Mouse (Mus musculus) CH12.LX (cell line): ENCODE measurements around the gene Sirt4. TPM values are rescaled to one million over a fixed set of nuclear protein-coding genes. Genes with fewer than 3 reads are reported as not detected.

Source experiments
- DNase-seq: peaks from one replicate; pipeline ENCODE4 v3.0.0-alpha.2; 2013; ENCODE audit errors: extremely low read depth
- H3K27ac ChIP-seq: 2 replicates; pipeline ENCODE4 v1.5.1; 2012; ENCODE audit warnings: low read depth, mild to moderate bottlenecking, control low read depth, moderate library complexity; ENCODE audit not compliant: insufficient read depth
- H3K27me3 ChIP-seq: replicated peaks from 2 replicates; pipeline ENCODE3; 2012; ENCODE audit warnings: inconsistent platforms
- H3K36me3 ChIP-seq, 2 experiments: replicated peaks in 1 of 2; 2 replicates each; pipeline versions ENCODE3 to v1.6.1; 2012; ENCODE audit warnings: inconsistent platforms in 1 of 2, low read length in 1 of 2, mild to moderate bottlenecking in 1 of 2, mixed read lengths in 1 of 2, moderate library complexity in 1 of 2; ENCODE audit not compliant: control insufficient read depth in 1 of 2, insufficient read depth in 1 of 2
- H3K4me1 ChIP-seq, 2 experiments: 2 replicates each; pipeline ENCODE4 v1.6.1; 2012; ENCODE audit warnings: inconsistent platforms in 1 of 2, moderate library complexity in 1 of 2; ENCODE audit not compliant: insufficient read depth in 2 of 2, control insufficient read depth in 1 of 2
- H3K4me2 ChIP-seq: 2 replicates; pipeline ENCODE4 v1.6.1; 2012; ENCODE audit warnings: low read depth, mild to moderate bottlenecking, control low read depth; ENCODE audit not compliant: poor library complexity, insufficient read depth, severe bottlenecking
- H3K4me3 ChIP-seq, 3 experiments: fragments of 150-350 bp in 1 of 3; sonication (generic) in 1 of 3; replicated peaks in 1 of 3; 2 replicates each; pipeline versions ENCODE3 to v1.5.1; 2011 to 2012; ENCODE audit warnings: low read depth in 2 of 3, low read length in 2 of 3, mild to moderate bottlenecking in 2 of 3, moderate library complexity in 2 of 3, control low read depth in 1 of 3, improper control_type of control experiment in 1 of 3, inconsistent platforms in 1 of 3, mixed read lengths in 1 of 3; ENCODE audit not compliant: poor library complexity in 1 of 3
- H3K79me2 ChIP-seq: replicated peaks from 2 replicates; pipeline ENCODE4 v1.6.1; 2012; ENCODE audit warnings: mild to moderate bottlenecking, moderate library complexity; ENCODE audit not compliant: control insufficient read depth, poor library complexity, insufficient read depth, severe bottlenecking; ENCODE audit errors: extremely low read depth
- H3K9ac ChIP-seq: 2 replicates; pipeline ENCODE4 v1.6.1; 2012; ENCODE audit warnings: low read depth, mild to moderate bottlenecking, control low read depth, moderate library complexity; ENCODE audit not compliant: insufficient read depth
- H3K9me3 ChIP-seq: replicated peaks from 2 replicates; pipeline ENCODE3; 2012; ENCODE audit warnings: low read length, inconsistent platforms, mixed read lengths
- CHD1 ChIP-seq: IDR thresholded peaks from 2 replicates; pipeline ENCODE4 v1.6.1; 2012; ENCODE audit warnings: low read depth, low read length, improper control_type of control experiment, inconsistent platforms
- CTCF ChIP-seq, 2 experiments: IDR thresholded peaks in 1 of 2; conservative IDR thresholded peaks in 1 of 2; 2 replicates each; pipeline ENCODE4 v1.5.1; 2011 to 2012; ENCODE audit warnings: low read depth in 2 of 2, low read length in 2 of 2, improper control_type of control experiment in 1 of 2, inconsistent platforms in 1 of 2, mild to moderate bottlenecking in 1 of 2, moderate library complexity in 1 of 2
- E2F4 ChIP-seq: IDR thresholded peaks from 2 replicates; pipeline ENCODE4 v1.6.1; 2011; ENCODE audit warnings: low read depth, low read length, improper control_type of control experiment; ENCODE audit not compliant: insufficient replicate concordance
- ELF1 ChIP-seq: IDR thresholded peaks from 2 replicates; pipeline ENCODE4 v1.6.1; 2014; ENCODE audit warnings: low read depth, mild to moderate bottlenecking, inconsistent platforms, low read length, improper control_type of control experiment
- EP300 ChIP-seq: IDR thresholded peaks from 2 replicates; pipeline ENCODE4 v1.6.1; 2011; ENCODE audit warnings: low read length, improper control_type of control experiment
- ETS1 ChIP-seq: conservative IDR thresholded peaks from 2 replicates; pipeline ENCODE4 v1.6.1; 2012; ENCODE audit warnings: low read depth, mild to moderate bottlenecking, inconsistent platforms, low read length, improper control_type of control experiment, moderate library complexity
- GABPA ChIP-seq: IDR thresholded peaks from 2 replicates; pipeline ENCODE4 v1.6.1; 2012; ENCODE audit warnings: low read depth, low read length, improper control_type of control experiment, inconsistent platforms; ENCODE audit not compliant: insufficient replicate concordance
- HCFC1 ChIP-seq: IDR thresholded peaks from 2 replicates; pipeline ENCODE4 v1.6.1; 2012; ENCODE audit warnings: low read depth, mild to moderate bottlenecking, inconsistent platforms, low read length, improper control_type of control experiment
- IRF4 ChIP-seq: IDR thresholded peaks from 2 replicates; pipeline ENCODE4 v1.6.1; 2014; ENCODE audit warnings: low read depth, mild to moderate bottlenecking, inconsistent platforms, low read length, improper control_type of control experiment
- JUN ChIP-seq: IDR thresholded peaks from 2 replicates; pipeline ENCODE4 v1.6.1; 2011; ENCODE audit warnings: low read depth, mild to moderate bottlenecking, low read length, improper control_type of control experiment, moderate library complexity; ENCODE audit not compliant: insufficient read depth
- JUND ChIP-seq: conservative IDR thresholded peaks from 2 replicates; pipeline ENCODE4 v1.6.1; 2011; ENCODE audit warnings: low read depth, low read length, improper control_type of control experiment
- KAT2A ChIP-seq: IDR thresholded peaks from 2 replicates; pipeline ENCODE4 v1.6.1; 2012; ENCODE audit warnings: low read length, improper control_type of control experiment, inconsistent platforms; ENCODE audit not compliant: insufficient replicate concordance
- MAFK ChIP-seq: IDR thresholded peaks from 2 replicates; pipeline ENCODE4 v1.6.1; 2011; ENCODE audit warnings: low read length, improper control_type of control experiment; ENCODE audit not compliant: insufficient replicate concordance
- MAX ChIP-seq: IDR thresholded peaks from 2 replicates; pipeline ENCODE4 v1.6.1; 2011; ENCODE audit warnings: low read length, improper control_type of control experiment
- MAZ ChIP-seq: IDR thresholded peaks from 2 replicates; pipeline ENCODE4 v1.6.1; 2012; ENCODE audit warnings: low read depth, mild to moderate bottlenecking, inconsistent platforms, low read length, improper control_type of control experiment, moderate library complexity
- MEF2A ChIP-seq: IDR thresholded peaks from 2 replicates; pipeline ENCODE4 v1.6.1; 2014; ENCODE audit warnings: low read depth, mild to moderate bottlenecking, inconsistent platforms, low read length, improper control_type of control experiment, borderline replicate concordance
- MXI1 ChIP-seq: IDR thresholded peaks from 2 replicates; pipeline ENCODE4 v1.6.1; 2011; ENCODE audit warnings: mild to moderate bottlenecking, low read depth, low read length, improper control_type of control experiment
- NELFE ChIP-seq: IDR thresholded peaks from 2 replicates; pipeline ENCODE4 v1.6.1; 2011; ENCODE audit warnings: low read depth, low read length, improper control_type of control experiment
- PAX5 ChIP-seq: IDR thresholded peaks from 2 replicates; pipeline ENCODE4 v1.6.1; 2012; ENCODE audit warnings: low read length, inconsistent platforms, mixed read lengths
- RAD21 ChIP-seq: IDR thresholded peaks from 2 replicates; pipeline ENCODE4 v1.6.1; 2011; ENCODE audit warnings: low read depth, mild to moderate bottlenecking, low read length, improper control_type of control experiment, moderate library complexity
- RCOR1 ChIP-seq: conservative IDR thresholded peaks from 2 replicates; pipeline ENCODE4 v1.6.1; 2012; ENCODE audit warnings: low read depth, mild to moderate bottlenecking, inconsistent platforms, low read length, improper control_type of control experiment
- SIN3A ChIP-seq: IDR thresholded peaks from 2 replicates; pipeline ENCODE4 v1.6.1; 2012; ENCODE audit warnings: low read length, improper control_type of control experiment, inconsistent platforms
- SMC3 ChIP-seq: IDR thresholded peaks from 2 replicates; pipeline ENCODE4 v1.6.1; 2011; ENCODE audit warnings: low read depth, low read length, improper control_type of control experiment
- TBP ChIP-seq: conservative IDR thresholded peaks from 2 replicates; pipeline ENCODE4 v1.6.1; 2011; ENCODE audit warnings: low read depth, low read length, improper control_type of control experiment
- TCF12 ChIP-seq: IDR thresholded peaks from 2 replicates; pipeline ENCODE4 v1.6.1; 2014; ENCODE audit warnings: low read depth, mild to moderate bottlenecking, inconsistent platforms, low read length, improper control_type of control experiment
- UBTF ChIP-seq: IDR thresholded peaks from 2 replicates; pipeline ENCODE4 v1.6.1; 2012; ENCODE audit warnings: low read depth, mild to moderate bottlenecking, inconsistent platforms, low read length, improper control_type of control experiment, moderate library complexity
- USF1 ChIP-seq: IDR thresholded peaks from 2 replicates; pipeline ENCODE4 v1.6.1; 2014; ENCODE audit warnings: low read depth, mild to moderate bottlenecking, inconsistent platforms, low read length, improper control_type of control experiment
- USF2 ChIP-seq: conservative IDR thresholded peaks from 2 replicates; pipeline ENCODE4 v1.6.1; 2011; ENCODE audit warnings: low read depth, low read length, improper control_type of control experiment
- ZKSCAN1 ChIP-seq: IDR thresholded peaks from 2 replicates; pipeline ENCODE4 v1.6.1; 2012; ENCODE audit warnings: low read depth, inconsistent platforms, low read length, improper control_type of control experiment, borderline replicate concordance
- ZNF384 ChIP-seq: IDR thresholded peaks from 2 replicates; pipeline ENCODE4 v1.6.1; 2012; ENCODE audit warnings: low read depth, low read length, improper control_type of control experiment, inconsistent platforms
- dilution Hi-C: fragments of 300-500 bp; cut with MboI; formaldehyde crosslinking; loops from 2 replicates; pipeline ENCODE4 v1.14.3; 2020; ENCODE audit warnings: low sequenced_read_pairs; ENCODE audit not compliant: extremely low pct_unique_long_range_greater_than_20kb, extremely low pct_ligation_motif_present
- in situ Hi-C: fragments of 300-500 bp; cut with MboI; formaldehyde crosslinking; loops from 3 replicates; pipeline ENCODE4 v1.14.3; 2019; ENCODE audit warnings: low sequenced_read_pairs, low pct_ligation_motif_present, low pct_unique_long_range_greater_than_20kb, mixed read lengths
- polyA plus RNA-seq: library from polyadenylated mRNA; unstranded; fragments of >175 nt; gene quantifications from 2 replicates; pipeline ENCODE4 v1.2.1, GENCODE M21; 2012; ENCODE audit warnings: low read depth; ENCODE audit not compliant: insufficient read length
- total RNA-seq, 2 experiments: library from RNA; depleted of rRNA; stranded (reverse); fragments of 300-350 nt in 1 of 2; fragments of >200 nt in 1 of 2; gene quantifications; 2 replicates each; pipeline ENCODE4 v1.2.3; 2012 to 2014

Gene Sirt4
- total and polyA plus RNA-seq, 3 experiments: 10.0 to 18.0 (median 13.3) TPM

DNA sequence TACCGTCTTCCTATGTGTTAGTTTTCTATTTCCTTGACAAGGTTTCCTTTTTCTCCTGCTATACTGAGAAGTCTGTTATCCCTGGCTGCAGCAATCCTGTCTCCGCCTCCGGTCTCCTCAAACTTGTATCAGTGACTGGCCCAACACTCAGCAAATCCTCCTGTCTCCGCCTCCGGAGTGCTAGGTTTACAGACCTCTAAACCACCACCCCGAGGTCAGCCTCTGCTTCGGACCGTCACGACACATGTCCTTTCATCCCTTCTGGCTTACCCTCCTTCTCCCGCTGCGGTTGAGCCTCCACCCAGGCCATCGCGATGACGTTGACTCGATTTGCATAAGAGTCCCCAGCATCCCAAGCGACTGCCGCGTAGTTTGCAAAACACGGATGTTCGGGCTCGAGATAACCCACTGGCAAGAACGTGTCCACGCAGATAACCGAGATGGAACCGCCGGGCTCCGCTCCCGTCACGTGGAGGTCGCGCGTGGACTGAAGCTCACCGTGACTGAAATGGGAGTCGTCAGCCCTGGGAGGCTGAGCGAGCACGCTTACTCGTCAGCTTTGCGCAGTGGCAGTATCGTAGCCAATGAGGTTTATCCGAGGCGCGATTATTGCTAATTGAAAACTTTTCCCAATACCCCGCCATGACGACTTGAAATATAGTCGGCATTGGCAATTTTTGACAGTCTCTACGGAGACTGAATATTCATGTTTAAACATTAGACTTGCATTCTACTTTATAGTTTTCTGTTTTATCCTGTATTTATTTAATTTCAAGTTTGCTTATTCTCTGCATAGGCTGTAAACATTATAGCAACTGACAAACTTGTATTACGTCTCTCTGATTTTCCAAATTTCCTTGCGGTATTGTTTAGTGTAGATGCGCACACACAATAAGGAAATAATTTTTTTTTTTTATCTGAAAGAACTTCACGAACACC, 5.4 kb upstream of the Sirt4 start (continued):
- TF ChIP-seq RCOR1 (peak; percentile 96), EP300 (no peak), ZNF384 (peak; percentile 95), KAT2A (no peak), ETS1 (peak; percentile 97), TCF12 (peak; percentile 81), PAX5 (no peak), RAD21 (no peak), ZKSCAN1 (no peak)

GRCm38 (mm10) chr5:115488841-115489698, 4.5 kb upstream of the Sirt4 start:
- Histone ChIP-seq H3K27ac (peak overlapping the region; percentile 74), H3K9ac (peak overlapping the region; percentile 67), H3K36me3 (no peaks in the 10 kb centered on the region), H3K4me1 (peaks cover 2 to 37% of the 10 kb centered on the region in 2 experiments; a peak in 3 of 4 replicates), H3K9me3 (no peaks in the 10 kb centered on the region), H3K4me2 (peak overlapping the region; percentile 90), H3K4me3 (peak overlapping the region in 2 of 3 experiments; percentile 16 to 20), H3K27me3 (peaks cover 2% of the 10 kb centered on the region), H3K79me2 (no peaks in the 10 kb centered on the region)
- peak; percentile 72 for DNase-seq
- dilution Hi-C loops (no loop called here), in situ Hi-C loops (no loop called here)
- TF ChIP-seq USF1: no peak
- TF ChIP-seq MEF2A: peak; percentile 68
- peak; percentile 37; the same call in 1 of the 2 replicates for TF ChIP-seq JUND
- no peak for TF ChIP-seq CTCF (conservative IDR thresholded peaks at IDR 0.05 in 1 of 2, IDR thresholded peaks at IDR 0.05 in 1 of 2; ENCODE audit: low read depth in 2 of 2, low read length in 2 of 2)
- no peak for TF ChIP-seq USF2
- peak; percentile 99 for TF ChIP-seq TBP
- TF ChIP-seq IRF4: peak; percentile 48
- TF ChIP-seq UBTF: no peak
- TF ChIP-seq EP300: no peak
- 0 out of 2 replicates have a peak, but pooled peaks have one; percentile 13 for TF ChIP-seq MAX
- peak; percentile 79; the same call in 1 of the 2 replicates for TF ChIP-seq E2F4
- no peak; the same call in 1 of the 2 replicates for TF ChIP-seq ELF1
- TF ChIP-seq ETS1: peak; percentile 99
- no peak for TF ChIP-seq KAT2A
- TF ChIP-seq HCFC1: peak; percentile 79
- TF ChIP-seq ZKSCAN1: no peak
- no peak for TF ChIP-seq SMC3
- peak; percentile 85; the same call in 1 of the 2 replicates for TF ChIP-seq SIN3A
- peak; percentile 95; the same call in 1 of the 2 replicates for TF ChIP-seq NELFE
- no peak; the same call in 1 of the 2 replicates for TF ChIP-seq JUN
- 0 out of 2 replicates have a peak, but pooled peaks have one; percentile 33 for TF ChIP-seq MXI1
- peak; percentile 83 for TF ChIP-seq MAZ
- TF ChIP-seq RCOR1: no peak; the same call in 1 of the 2 replicates
- no peak for TF ChIP-seq CHD1
- no peak for TF ChIP-seq RAD21
- peak; percentile 84 for TF ChIP-seq TCF12
- no peak for TF ChIP-seq GABPA
- no peak for TF ChIP-seq MAFK
- TF ChIP-seq PAX5: no peak
- TF ChIP-seq ZNF384: peak; percentile 69
